Mouse (Mus musculus) lung, adult 2 months (tissue): Measurements from ENCODE around the gene Cnga3.

ENCODE experiments used
- CTCF ChIP-seq: fragments of 200-500 bp; IDR thresholded peaks from 2 replicates; pipeline ENCODE4 v1.5.1; 2011; ENCODE audit warnings: mild to moderate bottlenecking, low read length, control low read depth; ENCODE audit not compliant: insufficient read depth
- POLR2A ChIP-seq: fragments of 200-500 bp; IDR thresholded peaks from 2 replicates; pipeline ENCODE4 v1.6.1; 2011; ENCODE audit warnings: low read depth, mild to moderate bottlenecking, control low read depth, low read length, borderline replicate concordance; ENCODE audit errors: extremely low read depth

GRCm38 (mm10) chr1:37298904-37299303 lies 84.7 kb downstream of the Cnga3 start:
- TF ChIP-seq CTCF (no peak), POLR2A (no peak)
